Mouse (Mus musculus) ES-Bruce4 (cell line): ENCODE measurements around the gene Btbd7.

Experiments
- CTCF ChIP-seq: IDR thresholded peaks from one replicate; pipeline ENCODE4 v1.8.1; 2011; ENCODE audit warnings: low read depth, low read length
- EP300 ChIP-seq: IDR thresholded peaks from 2 replicates; pipeline ENCODE4 v1.6.1; 2011; ENCODE audit warnings: low read depth, low read length; ENCODE audit not compliant: insufficient read depth
- POLR2A ChIP-seq: IDR thresholded peaks from one replicate; pipeline ENCODE4 v1.8.1; 2011; ENCODE audit warnings: low read length; ENCODE audit not compliant: insufficient read depth

- no peak for TF ChIP-seq CTCF
- TF ChIP-seq POLR2A: no peak
- no peak for TF ChIP-seq EP300
Observed at GRCm38 (mm10) chr12:102739096-102739495, 139.2 kb downstream of the Btbd7 start.
